Mouse (Mus musculus): ENCODE results near the gene Lemd1.

- peak; percentile 75 for TF ChIP-seq CTCF (IDR thresholded peaks at IDR 0.05; ENCODE audit: insufficient read depth, low read length)
- no peak for TF ChIP-seq POLR2A (IDR thresholded peaks at IDR 0.05; ENCODE audit: borderline replicate concordance, extremely low read depth, low read depth, low read length)
Observed at GRCm38 (mm10) chr1:132212218-132212617, 21.0 kb downstream of the Lemd1 start.

All from lung, adult 2 months (tissue).